In genomic region chr4:149061432-149061718, GRCm38 (mm10) we compare ENCODE assay signal across 19 mouse cellular contexts. TPM values are rescaled to one million over a fixed set of nuclear protein-coding genes. Genes with fewer than 3 reads are reported as not detected.
DNase-seq lines count a peak whose midpoint lies in the region; ATAC-seq lines count a peak whose summit lies in the region.
"Had no signal": no experiment of that assay in that cellular context is flagged by ENCODE, and none has a peak within 500 bp of the region (broad histone marks: within the 10 kb centered on the region; RNA-seq: fewer than 3 reads in every experiment).

No protein-coding gene starts in this region.

- 0 out of 2 replicates have a peak overlapping the region, but pooled peaks have one; percentile 29 for H3K27ac ChIP-seq in heart, embryonic 10.5 days
- no peak overlapping the region for H3K27ac ChIP-seq in heart, embryonic 16.5 days (ENCODE audit: low read length)
- 0 out of 2 replicates have a peak overlapping the region, but pooled peaks have one; percentile 12 for H3K27ac ChIP-seq in midbrain, embryonic 13.5 days
- no peak overlapping the region for H3K27ac ChIP-seq in midbrain, embryonic 11.5 days (ENCODE audit: low read depth, low read length)
- peak overlapping the region; percentile 63 for H3K27ac ChIP-seq in neural tube, embryonic 15.5 days (replicated peaks)
- H3K27ac ChIP-seq: embryonic facial prominence, embryonic 12.5 days; forebrain, embryonic 15.5 days had no signal

- no peaks in the 10 kb centered on the region for H3K27me3 ChIP-seq in heart, embryonic 10.5 days (ENCODE audit: insufficient read depth, poor library complexity, severe bottlenecking)
- no peaks in the 10 kb centered on the region for H3K27me3 ChIP-seq in heart, embryonic 16.5 days (ENCODE audit: control insufficient read depth, insufficient read depth, low read length)
- peaks cover 3% of the 10 kb centered on the region; the same call in 1 of the 2 replicates for H3K27me3 ChIP-seq in midbrain, embryonic 13.5 days
- no peaks in the 10 kb centered on the region; the same call in 1 of the 2 replicates for H3K27me3 ChIP-seq in midbrain, embryonic 11.5 days (ENCODE audit: control insufficient read depth, insufficient read depth, low read length)
- no peaks in the 10 kb centered on the region for H3K27me3 ChIP-seq in neural tube, embryonic 15.5 days (replicated peaks)
- H3K27me3 ChIP-seq: embryonic facial prominence, embryonic 12.5 days; forebrain, embryonic 15.5 days had no signal

- H3K9me3 ChIP-seq in heart, embryonic 10.5 days: no peaks in the 10 kb centered on the region
- no peaks in the 10 kb centered on the region for H3K9me3 ChIP-seq in heart, embryonic 16.5 days (replicated peaks; ENCODE audit: control insufficient read depth, low read length)
- H3K9me3 ChIP-seq in midbrain, embryonic 13.5 days: no peaks in the 10 kb centered on the region
- no peaks in the 10 kb centered on the region for H3K9me3 ChIP-seq in midbrain, embryonic 11.5 days (ENCODE audit: control insufficient read depth, low read length)
- H3K9me3 ChIP-seq in neural tube, embryonic 15.5 days (replicated peaks): no peaks in the 10 kb centered on the region
- H3K9me3 ChIP-seq: embryonic facial prominence, embryonic 12.5 days; forebrain, embryonic 15.5 days; G1E had no signal

- peaks cover 71% of the 10 kb centered on the region for H3K4me1 ChIP-seq in heart, embryonic 10.5 days
- peaks cover 40% of the 10 kb centered on the region for H3K4me1 ChIP-seq in heart, embryonic 16.5 days (ENCODE audit: control insufficient read depth, insufficient read depth, low read length)
- peaks cover 50% of the 10 kb centered on the region for H3K4me1 ChIP-seq in midbrain, embryonic 13.5 days (replicated peaks)
- H3K4me1 ChIP-seq in midbrain, embryonic 11.5 days (ENCODE audit: control insufficient read depth, insufficient read depth, low read length): peaks cover 2% of the 10 kb centered on the region; the same call in 1 of the 2 replicates
- peaks cover 74% of the 10 kb centered on the region for H3K4me1 ChIP-seq in neural tube, embryonic 15.5 days

- ATAC-seq in heart, embryonic 16.5 days (replicated peaks; ENCODE audit: extremely low read depth, insufficient read depth, low FRiP score): no peak
- ATAC-seq in midbrain, embryonic 13.5 days: peak; percentile 16; the same call in 1 of the 2 replicates
- no peak for ATAC-seq in midbrain, embryonic 11.5 days (ENCODE audit: low FRiP score)
- ATAC-seq in neural tube, embryonic 15.5 days (ENCODE audit: low FRiP score): no peak
- ATAC-seq: intestine, embryonic 16.5 days had no signal

- H3K4me3 ChIP-seq in heart, embryonic 10.5 days: no peak overlapping the region
- no peak overlapping the region for H3K4me3 ChIP-seq in heart, embryonic 16.5 days (ENCODE audit: low read length)
- H3K4me3 ChIP-seq in midbrain, embryonic 13.5 days (replicated peaks): no peak overlapping the region
- no peak overlapping the region for H3K4me3 ChIP-seq in midbrain, embryonic 11.5 days (ENCODE audit: low read depth, low read length)
- H3K4me3 ChIP-seq in neural tube, embryonic 15.5 days (replicated peaks): no peak overlapping the region
- H3K4me3 ChIP-seq: embryonic facial prominence, embryonic 12.5 days; forebrain, embryonic 15.5 days had no signal

- H3K36me3 ChIP-seq in heart, embryonic 10.5 days: no peaks in the 10 kb centered on the region
- H3K36me3 ChIP-seq in heart, embryonic 16.5 days (ENCODE audit: control insufficient read depth, insufficient read depth): no peaks in the 10 kb centered on the region
- no peaks in the 10 kb centered on the region for H3K36me3 ChIP-seq in midbrain, embryonic 13.5 days
- no peaks in the 10 kb centered on the region; the same call in 1 of the 2 replicates for H3K36me3 ChIP-seq in midbrain, embryonic 11.5 days (ENCODE audit: control insufficient read depth, insufficient read depth, low read length)
- H3K36me3 ChIP-seq in neural tube, embryonic 15.5 days: no peaks in the 10 kb centered on the region
- H3K36me3 ChIP-seq: forebrain, embryonic 15.5 days had no signal

- no peak overlapping the region for H3K4me2 ChIP-seq in heart, embryonic 16.5 days (ENCODE audit: low read depth, low read length)
- H3K4me2 ChIP-seq in midbrain, embryonic 13.5 days (replicated peaks): no peak overlapping the region
- H3K4me2 ChIP-seq in midbrain, embryonic 11.5 days: no peak overlapping the region
- no peak overlapping the region for H3K4me2 ChIP-seq in neural tube, embryonic 15.5 days
- H3K4me2 ChIP-seq: embryonic facial prominence, embryonic 12.5 days; forebrain, embryonic 15.5 days had no signal

- H3K9ac ChIP-seq in heart, embryonic 16.5 days (ENCODE audit: low read length): peak overlapping the region; percentile 14; the same call in 1 of the 2 replicates
- no peak overlapping the region for H3K9ac ChIP-seq in midbrain, embryonic 13.5 days (replicated peaks)
- H3K9ac ChIP-seq in midbrain, embryonic 11.5 days (ENCODE audit: low read length): no peak overlapping the region
- no peak overlapping the region for H3K9ac ChIP-seq in neural tube, embryonic 15.5 days (replicated peaks)
- H3K9ac ChIP-seq: embryonic facial prominence, embryonic 12.5 days; forebrain, embryonic 15.5 days had no signal

- WGBS in heart, embryonic 10.5 days: 67% methylated on average over 13 of the region's 13 CpGs
- WGBS in heart, embryonic 16.5 days: 61% methylated on average over 13 of the region's 13 CpGs
- WGBS in midbrain, embryonic 13.5 days: 68% methylated on average over 13 of the region's 13 CpGs
- 73% methylated on average over 13 of the region's 13 CpGs for WGBS in midbrain, embryonic 11.5 days
- 33% methylated on average over 13 of the region's 13 CpGs for WGBS in neural tube, embryonic 15.5 days

- no peak for DNase-seq in heart, embryonic 10.5 days (ENCODE audit: low spot score)
- no peak for DNase-seq in heart, adult 9 months (ENCODE audit: low spot score in 2 of 2)
- no peak for DNase-seq in heart, postnatal 4 days
- DNase-seq in midbrain, embryonic 11.5 days (ENCODE audit: low spot score, missing footprints): no peak
- DNase-seq in lung, postnatal 25 days (ENCODE audit: low spot score): no peak
- DNase-seq: adrenal gland, postnatal 10 days; cerebellum, adult 11-12 months; cerebellum, adult 9-10 months; cerebellum, postnatal 25 days; gastrocnemius, postnatal 14 days; heart, postnatal 10 days; kidney, adult 2 months had no signal

RNA-seq across cellular contexts. Expression of gene Pex14, which starts 38.3 kb away (rescaled TPM):
- polyA plus RNA-seq in heart, embryonic 10.5 days (2016; fragmentation: Nextera tagmentation; extraction: Ambion mirVana): 53.6 and 59.7 TPM in 2 replicates
- polyA plus RNA-seq in heart, embryonic 16.5 days (2015; fragmentation: Nextera tagmentation; extraction: Ambion mirVana): 44.1 and 44.6 TPM in 2 replicates
- 10 to 100 TPM; 26.5 to 30.2 TPM for total RNA-seq in heart, postnatal 4 days (2021)
- 50.6 and 55.6 TPM in 2 replicates for polyA plus RNA-seq in midbrain, embryonic 13.5 days (2015; fragmentation: Nextera tagmentation; extraction: Ambion mirVana)
- polyA plus RNA-seq in midbrain, embryonic 11.5 days (2014; fragmentation: Nextera tagmentation; extraction: Ambion mirVana): 31.3 and 35.9 TPM in 2 replicates
- 60.0 and 61.2 TPM in 2 replicates for polyA plus RNA-seq in neural tube, embryonic 15.5 days (2015; fragmentation: Nextera tagmentation; extraction: Ambion mirVana)

RNA-seq across cellular contexts. Expression of gene Dffa, which starts 42.6 kb away (rescaled TPM):
- polyA plus RNA-seq in heart, embryonic 10.5 days (2016; fragmentation: Nextera tagmentation; extraction: Ambion mirVana): 43.4 and 48.9 TPM in 2 replicates
- 29.3 and 33.8 TPM in 2 replicates for polyA plus RNA-seq in heart, embryonic 16.5 days (2015; fragmentation: Nextera tagmentation; extraction: Ambion mirVana)
- 10 to 100 TPM; 30.5 to 33.9 TPM for total RNA-seq in heart, postnatal 4 days (2021)
- polyA plus RNA-seq in midbrain, embryonic 13.5 days (2015; fragmentation: Nextera tagmentation; extraction: Ambion mirVana): 24.7 and 25.5 TPM in 2 replicates
- polyA plus RNA-seq in midbrain, embryonic 11.5 days (2014; fragmentation: Nextera tagmentation; extraction: Ambion mirVana): 24.9 and 25.3 TPM in 2 replicates
- polyA plus RNA-seq in neural tube, embryonic 15.5 days (2015; fragmentation: Nextera tagmentation; extraction: Ambion mirVana): 28.1 and 32.7 TPM in 2 replicates

Comparison
In these comparisons a context has a peak if more than half of its experiments do, and no peak if none do; other contexts are left out.
1. H3K27ac ChIP-seq: peak in heart, embryonic 10.5 days (single experiment), midbrain, embryonic 13.5 days (single experiment) and neural tube, embryonic 15.5 days (single experiment); none in heart, embryonic 16.5 days (single experiment) and midbrain, embryonic 11.5 days (single experiment).